Mouse (Mus musculus) right cerebral cortex, adult 18-20 months (tissue): Measurements from ENCODE around the gene Scgb2b19.
"Not testable (repeated sequence)": the region's sequence is repeated elsewhere in the genome, so short reads cannot be mapped to it uniquely, and the experiment has no call there.

ENCODE experiments used
- DNase-seq: peaks from one replicate; pipeline ENCODE4 v3.0.0; 2022; ENCODE audit warnings: mixed read lengths

Gene Scgb2b19

GRCm38 (mm10) chr7:33280238-33280637 lies at the start of gene Scgb2b19:
Scgb2b19 (minus strand) TSS chr7:33280338.
- not testable (repeated sequence) for DNase-seq

GRCm38 (mm10) chr7:33286991-33287390 lies 6.9 kb upstream of the Scgb2b19 start, which contains the start of gene Scgb1b19:
Scgb1b19 (plus strand) TSS chr7:33287291.
- DNase-seq: not testable (repeated sequence)
